Mouse (Mus musculus): Measurements from ENCODE around the gene Ddx41.

DNA sequence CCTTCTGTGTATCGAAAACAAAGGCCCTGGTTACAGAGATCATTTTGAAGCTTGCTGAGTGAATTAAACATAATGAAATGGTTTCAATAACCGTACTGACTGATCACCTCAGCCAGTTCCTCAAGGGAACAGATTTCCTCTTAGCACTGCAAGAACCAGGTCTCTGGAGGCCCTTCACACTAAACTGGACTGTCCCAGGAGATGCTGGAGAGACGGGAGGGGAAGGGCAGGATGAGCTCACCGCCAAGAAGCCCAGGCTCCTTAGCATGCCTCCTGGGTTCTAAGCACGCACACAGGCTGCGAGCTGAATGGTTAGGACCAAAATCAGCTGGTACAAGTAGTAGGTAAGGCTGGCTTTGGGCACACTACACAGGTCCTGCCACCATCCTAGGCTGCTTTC, 30.5 kb upstream of the Ddx41 start:
- no peak for TF ChIP-seq CTCF (IDR thresholded peaks at IDR 0.05; ENCODE audit: low read depth, low read length)
- TF ChIP-seq TAL1 (conservative IDR thresholded peaks at IDR 0.05; ENCODE audit: low read depth, low read length), result no peak
- no peak for TF ChIP-seq GATA1 (IDR thresholded peaks at IDR 0.05; ENCODE audit: borderline replicate concordance, low read length)
